Mouse (Mus musculus) MN1 (cell line): ENCODE measurements around the gene Qser1.
"Not testable (repeated sequence)": the region's sequence is repeated elsewhere in the genome, so short reads cannot be mapped to it uniquely, and the experiment has no call there.

Experiments
- DNase-seq: peaks from one replicate; pipeline ENCODE4 v3.0.0-alpha.2; 2016; ENCODE audit warnings: low spot score

Qser1 gene

GRCm38 (mm10) chr2:104816371-104816827, at the start of gene Qser1:
Gene Qser1, minus strand, starts transcription at chr2:104816760.
- DNase-seq = no peak

- no peak for DNase-seq
Measured at GRCm38 (mm10) chr2:104864176-104864860, 47.8 kb upstream of the Qser1 start.

GRCm38 (mm10) chr2:104860426-104860825, 43.9 kb upstream of the Qser1 start:
- DNase-seq = no peak

- no peak for DNase-seq
Measured at GRCm38 (mm10) chr2:104859060-104859459, 42.5 kb upstream of the Qser1 start.

- DNase-seq = not testable (repeated sequence)
Measured at GRCm38 (mm10) chr2:104858083-104858482, 41.5 kb upstream of the Qser1 start.

- no peak for DNase-seq
Measured at GRCm38 (mm10) chr2:104856218-104856617, 39.7 kb upstream of the Qser1 start.

- DNase-seq = no peak
Measured at GRCm38 (mm10) chr2:104855732-104856131, 39.2 kb upstream of the Qser1 start.

- no peak for DNase-seq
Measured at GRCm38 (mm10) chr2:104854836-104855235, 38.3 kb upstream of the Qser1 start.

GRCm38 (mm10) chr2:104852546-104852945, 36.0 kb upstream of the Qser1 start:
- DNase-seq = no peak

- no peak for DNase-seq
Measured at GRCm38 (mm10) chr2:104851686-104852085, 35.1 kb upstream of the Qser1 start.

GRCm38 (mm10) chr2:104849991-104850359, 33.4 kb upstream of the Qser1 start:
- no peak for DNase-seq

GRCm38 (mm10) chr2:104849276-104849990, 32.9 kb upstream of the Qser1 start, which contains the start of gene Prrg4:
Gene Prrg4, minus strand, starts transcription at chr2:104849876.
- DNase-seq = no peak

GRCm38 (mm10) chr2:104848235-104849161, 31.9 kb upstream of the Qser1 start:
- DNase-seq = no peak

GRCm38 (mm10) chr2:104847645-104848044, 31.1 kb upstream of the Qser1 start:
- no peak for DNase-seq

GRCm38 (mm10) chr2:104846638-104847414, 30.3 kb upstream of the Qser1 start:
- no peak for DNase-seq

- DNase-seq = no peak
Measured at GRCm38 (mm10) chr2:104842559-104842958, 26.0 kb upstream of the Qser1 start.

GRCm38 (mm10) chr2:104841736-104842135, 25.2 kb upstream of the Qser1 start:
- no peak for DNase-seq

GRCm38 (mm10) chr2:104840974-104841373, 24.4 kb upstream of the Qser1 start:
- no peak for DNase-seq

GRCm38 (mm10) chr2:104832486-104832885, 15.9 kb upstream of the Qser1 start:
- DNase-seq = no peak

- no peak for DNase-seq
Measured at GRCm38 (mm10) chr2:104826191-104826590, 9.6 kb upstream of the Qser1 start.

- not testable (repeated sequence) for DNase-seq
Measured at GRCm38 (mm10) chr2:104818763-104819162, 2.2 kb upstream of the Qser1 start.
